Comparison of ENCODE assay signal across 7 mouse cellular contexts in genomic region chr5:123035564-123035963, GRCm38 (mm10). TPM values are rescaled to one million over a fixed set of nuclear protein-coding genes. Genes with fewer than 3 reads are reported as not detected.
DNase-seq lines count a peak whose midpoint lies in the region; ATAC-seq and TF ChIP-seq lines count a peak whose summit lies in the region.

No protein-coding gene starts in this region.

- H3K27me3 ChIP-seq in lung, embryonic 14.5 days (ENCODE audit: insufficient read depth, low read length), result no peaks in the 10 kb centered on the region
- no peaks in the 10 kb centered on the region for H3K27me3 ChIP-seq in forebrain, embryonic 13.5 days

- H3K9me3 ChIP-seq in ES-E14 (ENCODE audit: control insufficient read depth, insufficient read depth, low read depth, low read length), result no peaks in the 10 kb centered on the region
- no peaks in the 10 kb centered on the region for H3K9me3 ChIP-seq in lung, embryonic 14.5 days (ENCODE audit: low read depth, low read length)
- H3K9me3 ChIP-seq in forebrain, embryonic 13.5 days (replicated peaks), result no peaks in the 10 kb centered on the region

- no peaks in the 10 kb centered on the region for H3K36me3 ChIP-seq in ES-E14 (ENCODE audit: control insufficient read depth, insufficient read depth, low read length, poor library complexity, severe bottlenecking)
- peaks cover 13% of the 10 kb centered on the region; the same call in 1 of the 2 replicates for H3K36me3 ChIP-seq in lung, embryonic 14.5 days (ENCODE audit: insufficient read depth)
- peaks cover 11% of the 10 kb centered on the region for H3K36me3 ChIP-seq in forebrain, embryonic 13.5 days (ENCODE audit: poor library complexity, severe bottlenecking)

- no peak overlapping the region for H3K4me3 ChIP-seq in ES-E14 (ENCODE audit: insufficient read depth in 1 of 2, low read depth in 1 of 2, low read length in 2 of 2, poor library complexity in 1 of 2, severe bottlenecking in 1 of 2)
- no peak overlapping the region for H3K4me3 ChIP-seq in lung, embryonic 14.5 days (ENCODE audit: low read depth, low read length)
- H3K4me3 ChIP-seq in forebrain, embryonic 13.5 days, result no peak overlapping the region

- H3K27ac ChIP-seq in ES-E14 (ENCODE audit: insufficient read depth, low read depth, low read length, poor library complexity, severe bottlenecking), result peak overlapping the region; percentile 25; the same call in 1 of the 2 replicates
- no peak overlapping the region; the same call in 1 of the 2 replicates for H3K27ac ChIP-seq in lung, embryonic 14.5 days (ENCODE audit: low read depth)
- no peak overlapping the region; the same call in 1 of the 2 replicates for H3K27ac ChIP-seq in forebrain, embryonic 13.5 days

- DNase-seq in ES-E14 (ENCODE audit: low read depth, low spot score), result no peak
- peak; percentile 92 to 95 for DNase-seq in kidney, adult 8-10 months
- DNase-seq in lung, embryonic 14.5 days, result peak; percentile 37
- DNase-seq in right cerebral cortex, postnatal 25 days, result no peak
- DNase-seq in right cerebral cortex, postnatal 14 days, result no peak

- H3K9ac ChIP-seq in ES-E14 (ENCODE audit: insufficient read depth, low read depth, low read length, poor library complexity, severe bottlenecking), result no peak overlapping the region
- H3K9ac ChIP-seq in lung, embryonic 14.5 days, result no peak overlapping the region
- H3K9ac ChIP-seq in forebrain, embryonic 13.5 days, result no peak overlapping the region

- no peak for TF ChIP-seq CTCF in lung, embryonic 14.5 days (IDR thresholded peaks at IDR 0.05; ENCODE audit: low read depth)

- in situ Hi-C loops in ES-E14 (cut with MboI; ENCODE audit: low sequenced_read_pairs in 2 of 2, unreplicated experiment in 2 of 2), result no loop called here

- H3K4me1 ChIP-seq in ES-E14 (ENCODE audit: control insufficient read depth in 2 of 2, insufficient read depth in 2 of 2, low read length in 2 of 2, poor library complexity in 1 of 2), result peaks cover 13 to 35% of the 10 kb centered on the region in 2 experiments
- H3K4me1 ChIP-seq in lung, embryonic 14.5 days (ENCODE audit: insufficient read depth), result 0 out of 2 replicates have a peak, but pooled peaks cover 4% of the 10 kb centered on the region
- H3K4me1 ChIP-seq in forebrain, embryonic 13.5 days, result peaks cover 18% of the 10 kb centered on the region

- WGBS in lung, embryonic 14.5 days, result 20% methylated on average over 6 of the region's 6 CpGs
- WGBS in forebrain, embryonic 13.5 days, result 34% methylated on average over 6 of the region's 6 CpGs

- H3K4me2 ChIP-seq in lung, embryonic 14.5 days, result no peak overlapping the region
- no peak overlapping the region for H3K4me2 ChIP-seq in forebrain, embryonic 13.5 days

- ATAC-seq in CD4-positive, CD25-positive, alpha-beta regulatory T cell, adult 4 months, result peak; percentile 21
- no peak for ATAC-seq in lung, embryonic 14.5 days (ENCODE audit: insufficient read depth)
- no peak for ATAC-seq in forebrain, embryonic 13.5 days

TF ChIP-seq in ES-E14, 5 proteins besides CTCF, POLR2A, EP300 and RAD21:
- TF ChIP-seq HCFC1 (IDR thresholded peaks at IDR 0.05; ENCODE audit: borderline replicate concordance, insufficient read depth, low read length), result no peak
- TF ChIP-seq ZC3H11A (IDR thresholded peaks at IDR 0.05; ENCODE audit: borderline replicate concordance, low read depth, low read length), result no peak
- TF ChIP-seq MAFK (IDR thresholded peaks at IDR 0.05; ENCODE audit: insufficient read depth, low read depth, low read length), result peak; percentile 98
- TF ChIP-seq CHD2 (IDR thresholded peaks at IDR 0.05; ENCODE audit: low read depth, low read length), result no peak

RNA-seq across cellular contexts. Expression of gene Morn3, which starts 11.3 kb away (rescaled TPM):
- 1 to 10 TPM; 5.2 to 6.9 TPM for polyA plus RNA-seq in CD4-positive, CD25-positive, alpha-beta regulatory T cell, adult 4 months (2017; shearing (Covaris generic))
- 0.62 and 0.63 TPM in 2 replicates for total RNA-seq in ES-E14 (2012; rRNA removed)
- polyA plus RNA-seq in lung, embryonic 14.5 days (2014; fragmentation: Nextera tagmentation; extraction: Ambion mirVana), result 0.72 TPM in 1 of 2 replicates, not detected in the other
- polyA plus RNA-seq in forebrain, embryonic 13.5 days (2015; fragmentation: Nextera tagmentation; extraction: Ambion mirVana), result 0.79 and 1.1 TPM in 2 replicates

RNA-seq across cellular contexts. Expression of gene Orai1, which starts 20.7 kb away (rescaled TPM):
- 1 to 10 TPM; 4.2 to 8.1 TPM for polyA plus RNA-seq in CD4-positive, CD25-positive, alpha-beta regulatory T cell, adult 4 months (2017; shearing (Covaris generic))
- total RNA-seq in ES-E14 (2012; rRNA removed), result 20.0 and 33.4 TPM in 2 replicates
- polyA plus RNA-seq in lung, embryonic 14.5 days (2014; fragmentation: Nextera tagmentation; extraction: Ambion mirVana), result 16.8 and 18.2 TPM in 2 replicates
- polyA plus RNA-seq in forebrain, embryonic 13.5 days (2015; fragmentation: Nextera tagmentation; extraction: Ambion mirVana), result 10.6 and 10.8 TPM in 2 replicates

RNA-seq across cellular contexts. Expression of gene Tmem120b, which starts 32.7 kb away (rescaled TPM):
- 1 to 10 TPM; 3.4 to 4.3 TPM for polyA plus RNA-seq in CD4-positive, CD25-positive, alpha-beta regulatory T cell, adult 4 months (2017; shearing (Covaris generic))
- 21.9 and 29.4 TPM in 2 replicates for total RNA-seq in ES-E14 (2012; rRNA removed)
- 8.2 and 10.0 TPM in 2 replicates for polyA plus RNA-seq in lung, embryonic 14.5 days (2014; fragmentation: Nextera tagmentation; extraction: Ambion mirVana)
- polyA plus RNA-seq in forebrain, embryonic 13.5 days (2015; fragmentation: Nextera tagmentation; extraction: Ambion mirVana), result 10.9 and 11.0 TPM in 2 replicates

RNA-seq across cellular contexts. Expression of gene Kdm2b, which starts 45.9 kb away (rescaled TPM):
- 10 to 100 TPM; 33.1 to 51.1 TPM for polyA plus RNA-seq in CD4-positive, CD25-positive, alpha-beta regulatory T cell, adult 4 months (2017; shearing (Covaris generic))
- 66.1 and 68.6 TPM in 2 replicates for total RNA-seq in ES-E14 (2012; rRNA removed)
- 38.5 and 46.7 TPM in 2 replicates for polyA plus RNA-seq in lung, embryonic 14.5 days (2014; fragmentation: Nextera tagmentation; extraction: Ambion mirVana)
- polyA plus RNA-seq in forebrain, embryonic 13.5 days (2015; fragmentation: Nextera tagmentation; extraction: Ambion mirVana), result 107 and 108 TPM in 2 replicates

Comparison
In these comparisons a context has a peak if more than half of its experiments do, and no peak if none do; other contexts are left out.
1. DNase-seq: peak in kidney, adult 8-10 months (2 of 2) and lung, embryonic 14.5 days (single experiment); none in ES-E14 (single experiment), right cerebral cortex, postnatal 25 days (single experiment) and right cerebral cortex, postnatal 14 days (single experiment).